Mouse (Mus musculus) lung, embryonic 15.5 days (tissue): ENCODE data around the gene Lix1l. TPM values are rescaled to one million over a fixed set of nuclear protein-coding genes. Genes with fewer than 3 reads are reported as not detected.
A peak's percentile ranks its signal among the peaks of the same experiment; 100 is the strongest.

Experiments
- ATAC-seq: fragments of 200-750 bp; cut with Nextera tagmentation; 2 replicates; pipeline ENCODE4 v1.8.0; 2017; ENCODE audit warnings: moderate number of reproducible peaks, borderline replicate concordance; ENCODE audit not compliant: low FRiP score, low TSS enrichment; ENCODE audit errors: extremely low read depth
- H3K27ac ChIP-seq: fragments of 300-500 bp; sonication (generic); 2 replicates; pipeline ENCODE4 v1.5.1; 2015; ENCODE audit warnings: moderate library complexity, mild to moderate bottlenecking, inconsistent platforms
- H3K27me3 ChIP-seq: fragments of 300-500 bp; sonication (generic); 2 replicates; pipeline ENCODE4 v1.6.1; 2015; ENCODE audit warnings: inconsistent platforms
- H3K36me3 ChIP-seq: fragments of 300-500 bp; sonication (generic); 2 replicates; pipeline ENCODE4 v1.6.1; 2015; ENCODE audit warnings: inconsistent platforms
- H3K4me1 ChIP-seq: fragments of 300-500 bp; sonication (generic); 2 replicates; pipeline ENCODE4 v1.6.1; 2015; ENCODE audit warnings: inconsistent platforms
- H3K4me2 ChIP-seq: fragments of 300-500 bp; sonication (generic); 2 replicates; pipeline ENCODE4 v1.6.1; 2015; ENCODE audit warnings: inconsistent platforms, mild to moderate bottlenecking, moderate library complexity
- H3K4me3 ChIP-seq: fragments of 300-500 bp; sonication (generic); 2 replicates; pipeline ENCODE4 v1.5.1; 2015; ENCODE audit warnings: mild to moderate bottlenecking, inconsistent platforms
- H3K9ac ChIP-seq: fragments of 300-500 bp; sonication (generic); 2 replicates; pipeline ENCODE4 v1.6.1; 2015; ENCODE audit warnings: inconsistent platforms
- H3K9me3 ChIP-seq: fragments of 300-500 bp; sonication (generic); 2 replicates; pipeline ENCODE4 v1.6.1; 2016; ENCODE audit warnings: inconsistent platforms
- WGBS: fragments of 180-500 bp; shearing (Covaris S2); methylation state at CpG from one replicate; pipeline ENCODE4 v1.1.7; 2015; 5-methylcytosine and 5-hydroxymethylcytosine counted together
- polyA plus RNA-seq: library from polyadenylated mRNA; unstranded; fragments of >200 nt; fragmentation: Nextera tagmentation; extraction: Ambion mirVana; gene quantifications from 2 replicates; pipeline ENCODE4 v1.2.1, GENCODE M21; 2015

Lix1l gene
- polyA plus RNA-seq, 1 experiment from 2014 or later, result 7.9 TPM

- no peak for ATAC-seq
- Histone ChIP-seq H3K9me3 (no peaks in the 10 kb centered on the region), H3K27ac (peak overlapping the region; percentile 93), H3K36me3 (peaks cover 20% of the 10 kb centered on the region), H3K4me2 (peak overlapping the region; percentile 76), H3K4me3 (peak overlapping the region; percentile 70), H3K9ac (peak overlapping the region; percentile 80), H3K4me1 (peaks cover 76% of the 10 kb centered on the region), H3K27me3 (no peaks in the 10 kb centered on the region)
- 60% methylated on average over 12 of the region's 12 CpGs for WGBS
Observed at GRCm38 (mm10) chr3:96559398-96559910, 41.5 kb upstream of the Lix1l start.

- Histone ChIP-seq H3K27me3 (no peaks in the 10 kb centered on the region), H3K4me2 (peak overlapping the region; percentile 76), H3K4me1 (peaks cover 76% of the 10 kb centered on the region), H3K27ac (peak overlapping the region; percentile 93), H3K36me3 (peaks cover 20% of the 10 kb centered on the region), H3K4me3 (peak overlapping the region; percentile 70), H3K9ac (peak overlapping the region; percentile 80), H3K9me3 (no peaks in the 10 kb centered on the region)
- ATAC-seq, result no peak
- WGBS, result 71% methylated on average over 23 of the region's 23 CpGs
Observed at GRCm38 (mm10) chr3:96559911-96560850, 40.8 kb upstream of the Lix1l start.

- H3K27me3 ChIP-seq, result no peaks in the 10 kb centered on the region
- H3K4me1 ChIP-seq, result peaks cover 67% of the 10 kb centered on the region
- H3K27ac ChIP-seq, result peak overlapping the region; percentile 93
- WGBS, result 76% methylated on average over 9 of the region's 9 CpGs
- no peaks in the 10 kb centered on the region for H3K9me3 ChIP-seq
- peak overlapping the region; percentile 76 for H3K4me2 ChIP-seq
- no peak for ATAC-seq
- H3K9ac ChIP-seq, result peak overlapping the region; percentile 80; the same call in 1 of the 2 replicates
- peaks cover 20% of the 10 kb centered on the region for H3K36me3 ChIP-seq
- peak overlapping the region; percentile 70 for H3K4me3 ChIP-seq
Observed at GRCm38 (mm10) chr3:96560881-96561668, 39.9 kb upstream of the Lix1l start.

- 37% methylated on average over 10 of the region's 10 CpGs for whole genome bisulfite sequencing
- Histone ChIP-seq H3K9me3 (no peaks in the 10 kb centered on the region), H3K4me2 (peak overlapping the region; percentile 76), H3K27me3 (no peaks in the 10 kb centered on the region), H3K36me3 (peaks cover 20% of the 10 kb centered on the region), H3K27ac (peak overlapping the region; percentile 93), H3K4me1 (peaks cover 58% of the 10 kb centered on the region), H3K9ac (no peak overlapping the region), H3K4me3 (peak overlapping the region; percentile 12; the same call in 1 of the 2 replicates)
- ATAC-seq, result no peak
Observed at GRCm38 (mm10) chr3:96561946-96562681, 38.8 kb upstream of the Lix1l start.

- Histone ChIP-seq H3K4me1 (peaks cover 62% of the 10 kb centered on the region), H3K36me3 (peaks cover 20% of the 10 kb centered on the region), H3K27me3 (no peaks in the 10 kb centered on the region), H3K4me2 (no peak overlapping the region), H3K9ac (no peak overlapping the region), H3K27ac (peak overlapping the region; percentile 93), H3K9me3 (no peaks in the 10 kb centered on the region), H3K4me3 (no peak overlapping the region)
- ATAC-seq, result no peak
- 89% methylated on average over 8 of the region's 8 CpGs for WGBS
Observed at GRCm38 (mm10) chr3:96563267-96563666, 37.7 kb upstream of the Lix1l start.

GRCm38 (mm10) chr3:96563911-96564632, 36.9 kb upstream of the Lix1l start:
- H3K36me3 ChIP-seq, result peaks cover 20% of the 10 kb centered on the region
- WGBS, result 35% methylated on average over 10 of the region's 10 CpGs
- peak overlapping the region; percentile 93 for H3K27ac ChIP-seq
- H3K4me1 ChIP-seq, result peaks cover 61% of the 10 kb centered on the region
- no peak overlapping the region for H3K9ac ChIP-seq
- ATAC-seq, result peak; percentile 61
- H3K9me3 ChIP-seq, result no peaks in the 10 kb centered on the region
- no peak overlapping the region for H3K4me3 ChIP-seq
- H3K4me2 ChIP-seq, result peak overlapping the region; percentile 25
- no peaks in the 10 kb centered on the region for H3K27me3 ChIP-seq

- WGBS, result 31% methylated on average over 7 of the region's 7 CpGs
- no peaks in the 10 kb centered on the region for H3K27me3 ChIP-seq
- peak; percentile 28; the same call in 1 of the 2 replicates for ATAC-seq
- H3K4me1 ChIP-seq, result peaks cover 55% of the 10 kb centered on the region
- peaks cover 18% of the 10 kb centered on the region for H3K36me3 ChIP-seq
- H3K4me2 ChIP-seq, result peak overlapping the region; percentile 25; the same call in 1 of the 2 replicates
- H3K27ac ChIP-seq, result peak overlapping the region; percentile 93
- H3K9me3 ChIP-seq, result no peaks in the 10 kb centered on the region
- H3K4me3 ChIP-seq, result no peak overlapping the region
- H3K9ac ChIP-seq, result no peak overlapping the region
Observed at GRCm38 (mm10) chr3:96564633-96565032, 36.3 kb upstream of the Lix1l start.

- Histone ChIP-seq H3K4me1 (peaks cover 53% of the 10 kb centered on the region), H3K27ac (peak overlapping the region; percentile 93), H3K27me3 (no peaks in the 10 kb centered on the region), H3K4me3 (no peak overlapping the region), H3K9me3 (no peaks in the 10 kb centered on the region), H3K36me3 (peaks cover 14% of the 10 kb centered on the region), H3K9ac (no peak overlapping the region), H3K4me2 (no peak overlapping the region)
- 70% methylated on average over 3 of the region's 3 CpGs for WGBS
- no peak for ATAC-seq
Observed at GRCm38 (mm10) chr3:96565105-96565504, 35.8 kb upstream of the Lix1l start.

GRCm38 (mm10) chr3:96566661-96567450, 34.1 kb upstream of the Lix1l start:
- Histone ChIP-seq H3K27ac (peak overlapping the region; percentile 52; the same call in 1 of the 2 replicates), H3K9ac (no peak overlapping the region), H3K36me3 (no peaks in the 10 kb centered on the region), H3K27me3 (no peaks in the 10 kb centered on the region), H3K4me1 (peaks cover 41% of the 10 kb centered on the region), H3K9me3 (no peaks in the 10 kb centered on the region), H3K4me3 (no peak overlapping the region), H3K4me2 (no peak overlapping the region)
- ATAC-seq, result no peak
- WGBS, result 67% methylated on average over 8 of the region's 8 CpGs

- no peaks in the 10 kb centered on the region for H3K36me3 ChIP-seq
- no peak for ATAC-seq
- H3K4me3 ChIP-seq, result no peak overlapping the region
- H3K4me2 ChIP-seq, result no peak overlapping the region
- peak overlapping the region; percentile 34; the same call in 1 of the 2 replicates for H3K27ac ChIP-seq
- WGBS, result 74% methylated on average over 8 of the region's 8 CpGs
- peaks cover 30% of the 10 kb centered on the region for H3K4me1 ChIP-seq
- H3K9me3 ChIP-seq, result no peaks in the 10 kb centered on the region
- H3K9ac ChIP-seq, result no peak overlapping the region
- H3K27me3 ChIP-seq, result no peaks in the 10 kb centered on the region
Observed at GRCm38 (mm10) chr3:96568605-96569004, 32.3 kb upstream of the Lix1l start.
